8 mouse cellular contexts compared by ENCODE assay signal in genomic region chr14:77036226-77037046, GRCm38 (mm10). TPM values are rescaled to one million over a fixed set of nuclear protein-coding genes. Genes with fewer than 3 reads are reported as not detected.
DNase-seq lines count a peak whose midpoint lies in the region; ATAC-seq and TF ChIP-seq lines count a peak whose summit lies in the region.

TSS of gene Ccdc122 (plus strand) at chr14:77036772.
TSS of gene Lacc1 (minus strand) at chr14:77036904.

- H3K9ac ChIP-seq in forebrain, embryonic 11.5 days (ENCODE audit: low read length), result peak within 1 kb of the TSS; percentile 63
- peak within 1 kb of the TSS; percentile 87 for H3K9ac ChIP-seq in heart, embryonic 16.5 days (ENCODE audit: low read length)
- peak within 1 kb of the TSS; percentile 71 for H3K9ac ChIP-seq in liver, postnatal 0 days (replicated peaks)
- H3K9ac ChIP-seq in neural tube, embryonic 12.5 days, result peak within 1 kb of the TSS; percentile 70
- peak within 1 kb of the TSS; percentile 84 for H3K9ac ChIP-seq in stomach, postnatal 0 days (ENCODE audit: low read length)

- TF ChIP-seq CTCF in liver, postnatal 0 days (IDR thresholded peaks at IDR 0.05; ENCODE audit: low read depth), result peak; percentile 68
- peak; percentile 72 for TF ChIP-seq CTCF in stomach, postnatal 0 days (IDR thresholded peaks at IDR 0.05; ENCODE audit: low read depth)

- TF ChIP-seq EP300 in liver, postnatal 0 days (IDR thresholded peaks at IDR 0.05; ENCODE audit: low read depth), result no peak
- no peak for TF ChIP-seq EP300 in stomach, postnatal 0 days (optimal IDR thresholded peaks at IDR 0.05)

- H3K27ac ChIP-seq in forebrain, embryonic 11.5 days (ENCODE audit: low read depth, low read length), result no peak within 1 kb of the TSS
- 0 out of 2 replicates have a peak within 1 kb of the TSS, but pooled peaks have one; percentile 7 for H3K27ac ChIP-seq in heart, embryonic 16.5 days (ENCODE audit: low read length)
- peak within 1 kb of the TSS; percentile 81 for H3K27ac ChIP-seq in liver, postnatal 0 days (ENCODE audit: low read depth)
- no peak within 1 kb of the TSS for H3K27ac ChIP-seq in neural tube, embryonic 12.5 days
- peak within 1 kb of the TSS; percentile 86 for H3K27ac ChIP-seq in stomach, postnatal 0 days (replicated peaks)

- no peaks in the 10 kb centered on the region for H3K27me3 ChIP-seq in forebrain, embryonic 11.5 days (ENCODE audit: control insufficient read depth, insufficient read depth, low read length)
- no peaks in the 10 kb centered on the region for H3K27me3 ChIP-seq in heart, embryonic 16.5 days (ENCODE audit: control insufficient read depth, insufficient read depth, low read length)
- H3K27me3 ChIP-seq in liver, postnatal 0 days (ENCODE audit: insufficient read depth, low read length), result no peaks in the 10 kb centered on the region
- no peaks in the 10 kb centered on the region for H3K27me3 ChIP-seq in neural tube, embryonic 12.5 days (replicated peaks)
- no peaks in the 10 kb centered on the region for H3K27me3 ChIP-seq in stomach, postnatal 0 days (ENCODE audit: control insufficient read depth, insufficient read depth, low read length)

- peak; percentile 95 for ATAC-seq in CD4-positive, CD25-positive, alpha-beta regulatory T cell, adult 4 months
- ATAC-seq in forebrain, embryonic 11.5 days (replicated peaks; ENCODE audit: low FRiP score), result peak; percentile 85
- peak; percentile 78 for ATAC-seq in heart, embryonic 16.5 days (replicated peaks; ENCODE audit: extremely low read depth, insufficient read depth, low FRiP score)
- peak; percentile 76 for ATAC-seq in liver, postnatal 0 days
- peak; percentile 74 for ATAC-seq in neural tube, embryonic 12.5 days (ENCODE audit: low FRiP score, low read depth)
- peak; percentile 86 for ATAC-seq in stomach, postnatal 0 days (ENCODE audit: low FRiP score, low TSS enrichment)

- under 1% methylated on average over 80 of the region's 86 CpGs for WGBS in forebrain, embryonic 11.5 days
- under 1% methylated on average over 83 of the region's 86 CpGs for whole genome bisulfite sequencing in heart, embryonic 16.5 days
- WGBS in liver, postnatal 0 days (ENCODE audit: insufficient replicate concordance), result under 1% methylated on average over 83 of the region's 86 CpGs
- WGBS in neural tube, embryonic 12.5 days, result under 1% methylated on average over 82 of the region's 86 CpGs
- WGBS in stomach, postnatal 0 days, result 1% methylated on average over 79 of the region's 86 CpGs

- no peaks in the 10 kb centered on the region for H3K9me3 ChIP-seq in forebrain, embryonic 11.5 days (ENCODE audit: control insufficient read depth, low read length)
- no peaks in the 10 kb centered on the region for H3K9me3 ChIP-seq in heart, embryonic 16.5 days (replicated peaks; ENCODE audit: control insufficient read depth, low read length)
- H3K9me3 ChIP-seq in liver, postnatal 0 days (ENCODE audit: low read length), result no peaks in the 10 kb centered on the region
- no peaks in the 10 kb centered on the region for H3K9me3 ChIP-seq in neural tube, embryonic 12.5 days
- no peaks in the 10 kb centered on the region for H3K9me3 ChIP-seq in stomach, postnatal 0 days (ENCODE audit: control insufficient read depth, low read length)

- peak; percentile 39 for DNase-seq in c-Kit-negative CD71-positive TER-119-positive erythroid progenitor cells, embryonic 14.5 days (ENCODE audit: low read depth, low spot score)
- peak; percentile 90 for DNase-seq in forebrain, embryonic 11.5 days (ENCODE audit: low spot score)
- peak; percentile 74 to 81 for DNase-seq in kidney, postnatal 25 days
- peak; percentile 90 for DNase-seq in liver, postnatal 0 days
- peak; percentile 88 for DNase-seq in stomach, postnatal 0 days (ENCODE audit: low spot score)

- H3K4me2 ChIP-seq in forebrain, embryonic 11.5 days (ENCODE audit: low read depth, low read length, severe bottlenecking), result peak within 1 kb of the TSS; percentile 66
- peak within 1 kb of the TSS; percentile 91 for H3K4me2 ChIP-seq in heart, embryonic 16.5 days (ENCODE audit: low read depth, low read length)
- H3K4me2 ChIP-seq in liver, postnatal 0 days (ENCODE audit: low read depth, low read length), result peak within 1 kb of the TSS; percentile 87
- H3K4me2 ChIP-seq in neural tube, embryonic 12.5 days (replicated peaks), result peak within 1 kb of the TSS; percentile 84
- peak within 1 kb of the TSS; percentile 86 for H3K4me2 ChIP-seq in stomach, postnatal 0 days (replicated peaks; ENCODE audit: low read depth)

- peak within 1 kb of the TSS; percentile 52 for H3K4me3 ChIP-seq in forebrain, embryonic 11.5 days (ENCODE audit: low read depth, low read length)
- peak within 1 kb of the TSS; percentile 77 for H3K4me3 ChIP-seq in heart, embryonic 16.5 days (ENCODE audit: low read length)
- H3K4me3 ChIP-seq in liver, postnatal 0 days (ENCODE audit: low read depth, low read length), result peak within 1 kb of the TSS; percentile 76
- H3K4me3 ChIP-seq in neural tube, embryonic 12.5 days, result peak within 1 kb of the TSS; percentile 51
- peak within 1 kb of the TSS; percentile 64 for H3K4me3 ChIP-seq in stomach, postnatal 0 days (ENCODE audit: low read depth, low read length)

- H3K36me3 ChIP-seq in forebrain, embryonic 11.5 days (ENCODE audit: control insufficient read depth, insufficient read depth, low read length), result no peaks in the 10 kb centered on the region
- no peaks in the 10 kb centered on the region for H3K36me3 ChIP-seq in heart, embryonic 16.5 days (ENCODE audit: control insufficient read depth, insufficient read depth)
- H3K36me3 ChIP-seq in liver, postnatal 0 days (replicated peaks; ENCODE audit: insufficient read depth, low read length), result 0 out of 2 replicates have a peak, but pooled peaks cover 2% of the 10 kb centered on the region
- no peaks in the 10 kb centered on the region for H3K36me3 ChIP-seq in neural tube, embryonic 12.5 days
- H3K36me3 ChIP-seq in stomach, postnatal 0 days (ENCODE audit: control insufficient read depth, insufficient read depth, low read length), result no peaks in the 10 kb centered on the region

- H3K4me1 ChIP-seq in forebrain, embryonic 11.5 days (replicated peaks; ENCODE audit: control insufficient read depth, insufficient read depth, low read length), result no peaks in the 10 kb centered on the region
- peaks cover 14% of the 10 kb centered on the region for H3K4me1 ChIP-seq in heart, embryonic 16.5 days (ENCODE audit: control insufficient read depth, insufficient read depth, low read length)
- peaks cover 31% of the 10 kb centered on the region for H3K4me1 ChIP-seq in liver, postnatal 0 days (ENCODE audit: insufficient read depth)
- H3K4me1 ChIP-seq in neural tube, embryonic 12.5 days, result 0 out of 2 replicates have a peak, but pooled peaks cover 5% of the 10 kb centered on the region
- H3K4me1 ChIP-seq in stomach, postnatal 0 days (replicated peaks; ENCODE audit: control insufficient read depth, insufficient read depth), result no peaks in the 10 kb centered on the region

RNA-seq across cellular contexts. Expression of gene Ccdc122, which starts in this region (rescaled TPM):
- polyA plus RNA-seq in CD4-positive, CD25-positive, alpha-beta regulatory T cell, adult 4 months (2017; shearing (Covaris generic)), result 1 to 10 TPM; 2.4 TPM
- 0.81 and 1.7 TPM in 2 replicates for polyA plus RNA-seq in forebrain, embryonic 11.5 days (2014; fragmentation: Nextera tagmentation; extraction: Ambion mirVana)
- polyA plus RNA-seq in heart, embryonic 16.5 days (2015; fragmentation: Nextera tagmentation; extraction: Ambion mirVana), result 1.6 TPM in 2 replicates
- polyA plus RNA-seq in liver, postnatal 0 days (2015; fragmentation: Nextera tagmentation; extraction: Ambion mirVana), result 5.4 and 7.0 TPM in 2 replicates
- polyA plus RNA-seq in neural tube, embryonic 12.5 days (2016; fragmentation: Nextera tagmentation; extraction: Ambion mirVana), result 1.2 TPM in 2 replicates
- 7.9 and 9.2 TPM in 2 replicates for polyA plus RNA-seq in stomach, postnatal 0 days (2015; fragmentation: Nextera tagmentation; extraction: Ambion mirVana)

RNA-seq across cellular contexts. Expression of gene Lacc1, which starts in this region (rescaled TPM):
- polyA plus RNA-seq in CD4-positive, CD25-positive, alpha-beta regulatory T cell, adult 4 months (2017; shearing (Covaris generic)), result under 1 TPM in 1 of 2 experiments, not detected in 1; 0.33 TPM
- polyA plus RNA-seq in forebrain, embryonic 11.5 days (2014; fragmentation: Nextera tagmentation; extraction: Ambion mirVana), result 3.9 and 4.2 TPM in 2 replicates
- 6.0 and 7.7 TPM in 2 replicates for polyA plus RNA-seq in heart, embryonic 16.5 days (2015; fragmentation: Nextera tagmentation; extraction: Ambion mirVana)
- 6.8 and 7.1 TPM in 2 replicates for polyA plus RNA-seq in liver, postnatal 0 days (2015; fragmentation: Nextera tagmentation; extraction: Ambion mirVana)
- polyA plus RNA-seq in neural tube, embryonic 12.5 days (2016; fragmentation: Nextera tagmentation; extraction: Ambion mirVana), result 3.3 and 4.6 TPM in 2 replicates
- 7.7 and 8.5 TPM in 2 replicates for polyA plus RNA-seq in stomach, postnatal 0 days (2015; fragmentation: Nextera tagmentation; extraction: Ambion mirVana)

Comparison
In these comparisons a context has a peak if more than half of its experiments do, and no peak if none do; other contexts are left out.
1. DNase-seq: peak in every context shown above with its lines; median percentile 90 in forebrain, embryonic 11.5 days; 90 in liver, postnatal 0 days; 88 in stomach, postnatal 0 days; 78 in kidney, postnatal 25 days; 39 in c-Kit-negative CD71-positive TER-119-positive erythroid progenitor cells, embryonic 14.5 days.
2. H3K27ac ChIP-seq: peak in heart, embryonic 16.5 days (single experiment), liver, postnatal 0 days (single experiment) and stomach, postnatal 0 days (single experiment); none in forebrain, embryonic 11.5 days (single experiment) and neural tube, embryonic 12.5 days (single experiment).
3. Peak in every context shown above with its lines, with median percentiles within 50 percentile points of each other: ATAC-seq, H3K4me2 ChIP-seq, H3K4me3 ChIP-seq and H3K9ac ChIP-seq.